Mouse (Mus musculus) liver, embryonic 12.5 days (tissue): ENCODE results near the gene Olfr571. TPM values are rescaled to one million over a fixed set of nuclear protein-coding genes. Genes with fewer than 3 reads are reported as not detected.

Experiments used
- ATAC-seq: fragments of 200-750 bp; cut with Nextera tagmentation; 2 replicates; pipeline ENCODE4 v1.8.0; 2017; ENCODE audit warnings: moderate number of reproducible peaks, mild to moderate bottlenecking, moderate library complexity
- H3K27ac ChIP-seq: fragments of 300-500 bp; sonication (generic); 2 replicates; pipeline ENCODE4 v1.5.1; 2016; ENCODE audit warnings: mild to moderate bottlenecking
- H3K27me3 ChIP-seq: fragments of 300-500 bp; sonication (generic); replicated peaks from 2 replicates; pipeline ENCODE4 v1.6.1; 2016; ENCODE audit warnings: mild to moderate bottlenecking, moderate library complexity
- H3K36me3 ChIP-seq: fragments of 300-500 bp; sonication (generic); 2 replicates; pipeline ENCODE4 v1.6.1; 2016; ENCODE audit warnings: mild to moderate bottlenecking, moderate library complexity
- H3K4me1 ChIP-seq: fragments of 300-500 bp; sonication (generic); 2 replicates; pipeline ENCODE4 v1.6.1; 2016
- H3K4me2 ChIP-seq: fragments of 300-500 bp; sonication (generic); 2 replicates; pipeline ENCODE4 v1.6.1; 2016; ENCODE audit warnings: mild to moderate bottlenecking, moderate library complexity
- H3K4me3 ChIP-seq: fragments of 300-500 bp; sonication (generic); 2 replicates; pipeline ENCODE4 v1.5.1; 2016; ENCODE audit warnings: mild to moderate bottlenecking, moderate library complexity
- H3K9ac ChIP-seq: fragments of 300-500 bp; sonication (generic); 2 replicates; pipeline ENCODE4 v1.6.1; 2016; ENCODE audit warnings: mild to moderate bottlenecking, moderate library complexity
- H3K9me3 ChIP-seq: fragments of 300-500 bp; sonication (generic); replicated peaks from 2 replicates; pipeline ENCODE4 v1.6.1; 2016; ENCODE audit warnings: mild to moderate bottlenecking, moderate library complexity
- WGBS: fragments of 180-500 bp; shearing (Covaris S2); methylation state at CpG from one replicate; pipeline ENCODE4 v1.1.7; 2016; ENCODE audit not compliant: insufficient replicate concordance; 5-methylcytosine and 5-hydroxymethylcytosine counted together
- polyA plus RNA-seq: library from polyadenylated mRNA; unstranded; fragments of >200 nt; fragmentation: Nextera tagmentation; extraction: Ambion mirVana; gene quantifications from 2 replicates; pipeline ENCODE4 v1.2.1, GENCODE M21; 2016

Gene Olfr571
- polyA plus RNA-seq, 1 experiment from 2014 or later: not detected

GRCm38 (mm10) chr7:102915261-102915660 is 2.1 kb downstream of the Olfr571 start:
- Histone ChIP-seq H3K9me3 (no peaks in the 10 kb centered on the region), H3K36me3 (no peaks in the 10 kb centered on the region), H3K27me3 (no peaks in the 10 kb centered on the region), H3K9ac (no peak overlapping the region), H3K4me1 (no peaks in the 10 kb centered on the region), H3K27ac (no peak overlapping the region), H3K4me2 (no peak overlapping the region), H3K4me3 (no peak overlapping the region)
- WGBS: 14% methylated on average over 1 of the region's 1 CpGs
- ATAC-seq: no peak

DNA sequence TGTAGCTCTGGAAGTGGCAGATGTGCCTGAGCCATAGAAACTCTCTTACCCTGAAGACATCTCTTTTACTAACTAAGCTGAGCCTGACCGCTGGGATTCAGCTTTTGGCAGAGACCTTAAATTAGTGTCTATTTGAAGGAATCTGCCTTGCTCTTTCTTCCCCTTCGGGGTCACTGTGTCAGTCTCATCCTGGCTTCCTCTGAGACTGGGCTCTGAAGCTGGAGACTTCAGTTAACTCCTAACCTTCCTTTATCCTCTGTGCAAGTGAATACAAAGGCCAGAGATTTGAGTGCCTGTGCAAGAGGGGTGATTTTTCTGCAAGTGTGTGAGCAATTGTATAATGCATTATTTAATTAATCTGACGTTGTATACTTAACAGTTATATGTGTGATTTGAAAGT is 26.6 kb downstream of the Olfr571 start, which contains the start of gene Olfr569:
Gene Olfr569, minus strand, starts transcription at position 101 of the 400 bp plus-strand sequence.
- 53% methylated on average over 3 of the region's 3 CpGs for WGBS
- no peak for ATAC-seq
- no peaks in the 10 kb centered on the region for H3K9me3 ChIP-seq
- H3K4me2 ChIP-seq: no peak within 1 kb of the TSS
- no peaks in the 10 kb centered on the region for H3K27me3 ChIP-seq
- H3K4me3 ChIP-seq: no peak within 1 kb of the TSS
- H3K4me1 ChIP-seq: no peaks in the 10 kb centered on the region
- H3K9ac ChIP-seq: no peak within 1 kb of the TSS
- no peaks in the 10 kb centered on the region for H3K36me3 ChIP-seq
- no peak within 1 kb of the TSS for H3K27ac ChIP-seq

- H3K4me3 ChIP-seq: no peak within 1 kb of the TSS
- no peaks in the 10 kb centered on the region for H3K36me3 ChIP-seq
- H3K27me3 ChIP-seq: no peaks in the 10 kb centered on the region
- H3K9ac ChIP-seq: no peak within 1 kb of the TSS
- H3K9me3 ChIP-seq: no peaks in the 10 kb centered on the region
- ATAC-seq: no peak
- no peak within 1 kb of the TSS for H3K27ac ChIP-seq
- no peaks in the 10 kb centered on the region for H3K4me1 ChIP-seq
- no peak within 1 kb of the TSS for H3K4me2 ChIP-seq
Measured at GRCm38 (mm10) chr7:102876822-102877221, 40.5 kb downstream of the Olfr571 start, which contains the start of gene Olfr568. Olfr568 (plus strand) TSS chr7:102877122.

DNA sequence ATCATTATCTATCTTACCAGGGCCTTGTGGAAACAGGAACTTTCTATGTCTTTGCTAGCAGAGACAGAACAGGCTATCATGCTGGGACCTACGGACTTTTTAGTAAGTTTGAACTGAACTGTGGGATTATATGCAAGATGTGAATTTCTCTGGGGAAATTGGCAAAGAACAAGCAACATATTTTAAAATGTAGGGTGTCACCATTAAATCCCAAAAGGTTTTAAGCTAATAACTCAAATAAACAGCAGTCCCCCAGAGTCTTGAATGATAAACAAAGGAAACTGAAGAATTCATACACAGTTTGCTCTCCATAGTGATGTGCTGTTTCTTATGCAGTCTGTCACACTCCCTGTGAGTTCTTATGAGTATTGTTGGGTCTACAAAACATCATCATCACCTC is 58.7 kb downstream of the Olfr571 start, which contains the start of gene Olfr566:
Gene Olfr566, minus strand, starts transcription at position 101 of the 400 bp plus-strand sequence.
- Histone ChIP-seq H3K9ac (no peak within 1 kb of the TSS), H3K9me3 (no peaks in the 10 kb centered on the region), H3K4me1 (no peaks in the 10 kb centered on the region), H3K27ac (no peak within 1 kb of the TSS), H3K4me2 (no peak within 1 kb of the TSS), H3K36me3 (no peaks in the 10 kb centered on the region), H3K27me3 (no peaks in the 10 kb centered on the region), H3K4me3 (no peak within 1 kb of the TSS)
- WGBS: 73% methylated on average over 1 of the region's 1 CpGs
- no peak for ATAC-seq

- Histone ChIP-seq H3K36me3 (no peaks in the 10 kb centered on the region), H3K4me3 (no peak overlapping the region), H3K27ac (no peak overlapping the region), H3K9ac (no peak overlapping the region), H3K9me3 (no peaks in the 10 kb centered on the region), H3K4me1 (no peaks in the 10 kb centered on the region), H3K27me3 (no peaks in the 10 kb centered on the region), H3K4me2 (no peak overlapping the region)
- ATAC-seq: no peak
Measured at GRCm38 (mm10) chr7:102855807-102856206, 61.5 kb downstream of the Olfr571 start.

Other genes starting within 250 kb of the Olfr571 start
- 2.2 and 2.7 TPM in 2 replicates for gene Trim68, start 230.2 kb downstream of the Olfr571 start, polyA plus RNA-seq
- gene Olfr557, start 221.6 kb downstream of the Olfr571 start, polyA plus RNA-seq: not detected in 2 replicates
- gene Olfr558, start 215.3 kb downstream of the Olfr571 start, polyA plus RNA-seq: not detected in 2 replicates
- not detected in 2 replicates for gene Olfr33, start 198.5 kb downstream of the Olfr571 start, polyA plus RNA-seq
- gene Olfr559, start 190.0 kb downstream of the Olfr571 start, polyA plus RNA-seq: not detected in 2 replicates
- not detected in 2 replicates for gene Olfr560, start 158.2 kb downstream of the Olfr571 start, polyA plus RNA-seq
- gene Olfr78, start 158.1 kb downstream of the Olfr571 start, polyA plus RNA-seq: not detected in 2 replicates
- not detected in 2 replicates for gene Olfr561, start 146.3 kb downstream of the Olfr571 start, polyA plus RNA-seq
- not detected in 2 replicates for gene Olfr564, start 114.1 kb downstream of the Olfr571 start, polyA plus RNA-seq
- gene Olfr566, start 58.8 kb downstream of the Olfr571 start, polyA plus RNA-seq: not detected in 2 replicates
- gene Olfr568, start 40.4 kb downstream of the Olfr571 start, polyA plus RNA-seq: not detected in 2 replicates
- gene Olfr569, start 26.7 kb downstream of the Olfr571 start, polyA plus RNA-seq: not detected in 2 replicates
- not detected in 2 replicates for gene Olfr570, start 23.0 kb downstream of the Olfr571 start, polyA plus RNA-seq
- not detected in 2 replicates for gene Olfr572, start 6.9 kb upstream of the Olfr571 start, polyA plus RNA-seq
- not detected in 2 replicates for gene Olfr573-ps1, start 25.0 kb upstream of the Olfr571 start, polyA plus RNA-seq
- not detected in 2 replicates for gene Olfr574, start 30.9 kb upstream of the Olfr571 start, polyA plus RNA-seq
- not detected in 2 replicates for gene Olfr575, start 41.2 kb upstream of the Olfr571 start, polyA plus RNA-seq
- not detected in 2 replicates for gene Olfr576, start 45.1 kb upstream of the Olfr571 start, polyA plus RNA-seq
- gene Olfr577, start 58.4 kb upstream of the Olfr571 start, polyA plus RNA-seq: not detected in 2 replicates
- not detected in 2 replicates for gene Olfr578, start 71.8 kb upstream of the Olfr571 start, polyA plus RNA-seq
- gene Olfr582, start 120.5 kb upstream of the Olfr571 start, polyA plus RNA-seq: not detected in 2 replicates
- not detected in 2 replicates for gene Olfr583, start 133.8 kb upstream of the Olfr571 start, polyA plus RNA-seq
- not detected in 2 replicates for gene Olfr584, start 164.3 kb upstream of the Olfr571 start, polyA plus RNA-seq
- gene Olfr585, start 180.2 kb upstream of the Olfr571 start, polyA plus RNA-seq: not detected in 2 replicates
- gene Olfr586, start 208.1 kb upstream of the Olfr571 start, polyA plus RNA-seq: not detected in 2 replicates
- gene Olfr588-ps1, start 223.3 kb upstream of the Olfr571 start, polyA plus RNA-seq: not detected in 2 replicates
- not detected in 2 replicates for gene Olfr589, start 238.8 kb upstream of the Olfr571 start, polyA plus RNA-seq